Comparison of ENCODE assay signal across 31 mouse cellular contexts in the genomic region with DNA sequence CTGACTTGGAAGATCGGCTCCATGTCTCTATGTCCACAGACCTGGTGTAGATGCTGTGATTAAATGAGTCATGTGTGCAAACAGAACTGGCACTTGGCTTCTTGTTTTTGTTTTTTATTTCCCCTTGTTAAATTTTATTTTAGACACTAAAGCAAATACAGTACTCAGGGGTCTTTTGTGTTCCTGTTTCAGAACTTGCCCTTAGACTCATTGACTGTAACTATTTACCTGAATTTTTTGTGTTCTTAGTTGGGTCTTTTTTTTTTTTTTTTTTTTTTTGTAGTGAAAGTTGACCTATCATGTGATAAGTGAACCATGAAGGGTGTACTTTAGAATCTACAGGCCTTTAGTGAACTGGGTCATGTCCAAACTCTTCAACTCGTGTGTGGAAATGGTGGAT.
"Had no signal": no experiment of that assay in that cellular context is flagged by ENCODE, and none has a peak within 500 bp of the region (broad histone marks: within the 10 kb centered on the region; RNA-seq: fewer than 3 reads in every experiment).

No protein-coding gene starts in this region.

- H3K4me2 ChIP-seq: heart, embryonic 11.5 days; heart, embryonic 12.5 days; heart, embryonic 13.5 days; heart, embryonic 15.5 days; hindbrain, embryonic 12.5 days; hindbrain, embryonic 13.5 days; hindbrain, embryonic 14.5 days; hindbrain, embryonic 15.5 days; intestine, embryonic 15.5 days; kidney, embryonic 15.5 days had no signal

- H3K9me3 ChIP-seq: heart, embryonic 10.5 days; heart, embryonic 12.5 days; heart, embryonic 13.5 days; heart, embryonic 15.5 days; hindbrain, embryonic 10.5 days; hindbrain, embryonic 12.5 days; hindbrain, embryonic 13.5 days; hindbrain, embryonic 15.5 days; intestine, embryonic 15.5 days; kidney, embryonic 15.5 days had no signal

- DNase-seq: heart, postnatal 10 days; heart, postnatal 14 days; heart, postnatal 36 days; heart, postnatal 4 days; kidney, adult 11 months; kidney, adult 18-20 months; kidney, adult 9 months; kidney, postnatal 10 days; kidney, postnatal 14 days; kidney, postnatal 4 days; layer of hippocampus, adult 9-11 months; layer of hippocampus, postnatal 36 days had no signal

- ATAC-seq: hindbrain, embryonic 16.5 days; hindbrain, postnatal 0 days; intestine, embryonic 15.5 days; intestine, embryonic 16.5 days; intestine, postnatal 0 days had no signal

- H3K4me1 ChIP-seq: intestine, embryonic 15.5 days had no signal

- H3K36me3 ChIP-seq: heart, embryonic 12.5 days; heart, embryonic 15.5 days; hindbrain, embryonic 12.5 days; hindbrain, embryonic 13.5 days; hindbrain, embryonic 15.5 days; intestine, embryonic 15.5 days; kidney, embryonic 15.5 days had no signal

- H3K27ac ChIP-seq: heart, embryonic 10.5 days; heart, embryonic 13.5 days; heart, embryonic 15.5 days; hindbrain, embryonic 10.5 days; hindbrain, embryonic 12.5 days; hindbrain, embryonic 13.5 days; hindbrain, embryonic 14.5 days; hindbrain, embryonic 15.5 days; hindbrain, postnatal 0 days; intestine, embryonic 15.5 days; kidney, embryonic 15.5 days; kidney, postnatal 0 days; layer of hippocampus, adult 2 months; left cerebral cortex, adult 2 months had no signal

- H3K27me3 ChIP-seq: heart, embryonic 12.5 days; heart, embryonic 13.5 days; heart, embryonic 15.5 days; hindbrain, embryonic 12.5 days; hindbrain, embryonic 13.5 days; hindbrain, embryonic 15.5 days; intestine, embryonic 15.5 days; kidney, embryonic 15.5 days had no signal

- H3K4me3 ChIP-seq: heart, embryonic 10.5 days; heart, embryonic 12.5 days; heart, embryonic 13.5 days; heart, embryonic 15.5 days; hindbrain, embryonic 10.5 days; hindbrain, embryonic 12.5 days; hindbrain, embryonic 13.5 days; hindbrain, embryonic 15.5 days; intestine, embryonic 15.5 days; kidney, embryonic 15.5 days; layer of hippocampus, adult 2 months; left cerebral cortex, adult 2 months had no signal

- H3K9ac ChIP-seq: heart, embryonic 12.5 days; heart, embryonic 13.5 days; heart, embryonic 15.5 days; hindbrain, embryonic 12.5 days; hindbrain, embryonic 13.5 days; hindbrain, embryonic 14.5 days; hindbrain, embryonic 15.5 days; intestine, embryonic 15.5 days; kidney, embryonic 15.5 days had no signal
